Mouse (Mus musculus) G1E (cell line): Measurements from ENCODE around the gene Aurkb. TPM values are rescaled to one million over a fixed set of nuclear protein-coding genes. Genes with fewer than 3 reads are reported as not detected.

Source experiments
- ATAC-seq: 2 replicates; pipeline ENCODE4 v1.8.0; 2016; ENCODE audit warnings: mild to moderate bottlenecking; ENCODE audit not compliant: insufficient number of reproducible peaks, poor library complexity, low FRiP score, severe bottlenecking; ENCODE audit errors: extremely low read depth
- DNase-seq: peaks from one replicate; pipeline ENCODE4 v3.0.0; 2012; ENCODE audit warnings: low spot score
- H3K27me3 ChIP-seq: 2 replicates; pipeline ENCODE4 v1.6.1; 2012; ENCODE audit warnings: mild to moderate bottlenecking, low read length, inconsistent platforms; ENCODE audit not compliant: insufficient read depth
- H3K36me3 ChIP-seq: replicated peaks from 2 replicates; pipeline ENCODE3; 2012; ENCODE audit warnings: mild to moderate bottlenecking, inconsistent platforms
- H3K4me1 ChIP-seq: 2 replicates; pipeline ENCODE4 v1.6.1; 2012; ENCODE audit warnings: low read depth, low read length, inconsistent platforms, mixed read lengths; ENCODE audit not compliant: insufficient read depth
- H3K4me3 ChIP-seq: 2 replicates; pipeline ENCODE4 v1.5.1; 2012; ENCODE audit warnings: low read depth, mild to moderate bottlenecking, inconsistent platforms, low read length, moderate library complexity, mixed read lengths
- H3K9me3 ChIP-seq: replicated peaks from 2 replicates; pipeline ENCODE4 v1.6.1; 2012; ENCODE audit warnings: inconsistent platforms
- CTCF ChIP-seq: IDR thresholded peaks from 2 replicates; pipeline ENCODE4 v1.5.1; 2012; ENCODE audit warnings: low read depth, low read length, inconsistent platforms, mixed read lengths
- GATA1 ChIP-seq: IDR thresholded peaks from 2 replicates; pipeline ENCODE4 v1.6.1; 2012; ENCODE audit warnings: borderline replicate concordance, low read length, inconsistent platforms, mixed read lengths
- GATA2 ChIP-seq: IDR thresholded peaks from 2 replicates; pipeline ENCODE4 v1.6.1; 2012; ENCODE audit warnings: low read depth, low read length, inconsistent platforms, borderline replicate concordance
- POLR2AphosphoS5 ChIP-seq: IDR thresholded peaks from 2 replicates; pipeline ENCODE4 v1.6.1; 2012; ENCODE audit warnings: low read depth, low read length, inconsistent platforms; ENCODE audit not compliant: insufficient replicate concordance
- TAL1 ChIP-seq: conservative IDR thresholded peaks from 2 replicates; pipeline ENCODE4 v1.6.1; 2012; ENCODE audit warnings: low read depth, low read length, inconsistent platforms, mixed read lengths
- polyA plus RNA-seq: library from polyadenylated mRNA; stranded (reverse); fragments of >175 nt; gene quantifications from 2 replicates; pipeline ENCODE4 v1.2.3, GENCODE M21; 2012
- total RNA-seq, 2 experiments: library from RNA; stranded (forward) in 1 of 2; stranded (reverse) in 1 of 2; fragments of 200-1000 nt in 1 of 2; fragments of >200 nt in 1 of 2; fragmentation: Nextera tagmentation in 1 of 2; gene quantifications; 2 replicates each; pipeline ENCODE4 v1.2.3; 2014 to 2017

The Aurkb gene
- total and polyA plus RNA-seq, 3 experiments: 117 to 296 (median 241) TPM

GRCm38 (mm10) chr11:69065394-69065925, 20.0 kb downstream of the Aurkb start:
- Histone ChIP-seq H3K4me1 (peaks cover 52% of the 10 kb centered on the region), H3K27me3 (no peaks in the 10 kb centered on the region), H3K9me3 (no peaks in the 10 kb centered on the region), H3K4me3 (no peak overlapping the region), H3K36me3 (peaks cover 4% of the 10 kb centered on the region)
- no peak for TF ChIP-seq TAL1
- TF ChIP-seq GATA1: no peak
- TF ChIP-seq POLR2AphosphoS5: no peak
- TF ChIP-seq CTCF: no peak
- no peak for TF ChIP-seq GATA2
- ATAC-seq: no peak
- no peak for DNase-seq

- Histone ChIP-seq H3K4me3 (peak overlapping the region; percentile 33; the same call in 1 of the 2 replicates), H3K9me3 (no peaks in the 10 kb centered on the region), H3K4me1 (peaks cover 51% of the 10 kb centered on the region), H3K36me3 (no peaks in the 10 kb centered on the region), H3K27me3 (no peaks in the 10 kb centered on the region)
- no peak for DNase-seq
- TF ChIP-seq CTCF (no peak), GATA2 (no peak)
- no peak for ATAC-seq
These were observed 20.9 kb downstream of the Aurkb start for GRCm38 (mm10) chr11:69066163-69066861.

- Histone ChIP-seq H3K4me3 (no peak overlapping the region), H3K4me1 (peaks cover 51% of the 10 kb centered on the region)
These were observed 21.5 kb downstream of the Aurkb start for GRCm38 (mm10) chr11:69066956-69067355.

DNA sequence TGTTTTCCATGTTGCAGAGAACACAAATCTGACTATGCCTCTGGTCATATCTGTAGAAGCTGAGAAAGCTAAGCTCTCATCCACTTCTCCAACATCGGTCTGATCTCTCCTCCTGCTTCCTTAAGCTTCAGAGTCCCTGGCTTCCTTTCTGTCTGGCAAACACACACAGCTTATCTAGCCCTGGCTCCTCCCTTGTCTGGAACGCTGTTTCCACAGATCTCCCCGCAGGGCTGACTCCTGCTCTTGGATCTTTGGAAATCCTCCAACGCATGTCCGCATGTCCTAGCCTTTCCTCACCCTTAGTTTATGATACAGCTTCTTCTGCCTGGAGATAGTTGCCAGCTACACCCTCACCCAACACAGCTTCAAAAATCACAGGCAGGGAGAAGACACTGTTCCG, 22.2 kb downstream of the Aurkb start:
- no peak for TF ChIP-seq GATA2
- no peak for TF ChIP-seq POLR2AphosphoS5
- TF ChIP-seq CTCF: no peak
- TF ChIP-seq TAL1: no peak
- TF ChIP-seq GATA1: no peak
- ATAC-seq: no peak
- Histone ChIP-seq H3K36me3 (no peaks in the 10 kb centered on the region), H3K4me3 (no peak overlapping the region), H3K27me3 (no peaks in the 10 kb centered on the region), H3K9me3 (no peaks in the 10 kb centered on the region), H3K4me1 (peaks cover 57% of the 10 kb centered on the region)
- no peak for DNase-seq

More at GRCm38 (mm10) chr11:69066956-69067355, 21.5 kb downstream of the Aurkb start:
- peak; percentile 33 for DNase-seq
- Histone ChIP-seq H3K36me3 (no peaks in the 10 kb centered on the region), H3K27me3 (no peaks in the 10 kb centered on the region), H3K9me3 (no peaks in the 10 kb centered on the region)
- TF ChIP-seq TAL1 (no peak), CTCF (peak; percentile 82)
- ATAC-seq: no peak

- Histone ChIP-seq H3K27me3 (no peaks in the 10 kb centered on the region), H3K4me3 (peak overlapping the region; percentile 80), H3K36me3 (no peaks in the 10 kb centered on the region), H3K9me3 (no peaks in the 10 kb centered on the region), H3K4me1 (peaks cover 56% of the 10 kb centered on the region)
- TF ChIP-seq TAL1: no peak
- ATAC-seq: no peak
- DNase-seq: no peak
These were observed 24.6 kb downstream of the Aurkb start for GRCm38 (mm10) chr11:69070093-69070492.

DNA sequence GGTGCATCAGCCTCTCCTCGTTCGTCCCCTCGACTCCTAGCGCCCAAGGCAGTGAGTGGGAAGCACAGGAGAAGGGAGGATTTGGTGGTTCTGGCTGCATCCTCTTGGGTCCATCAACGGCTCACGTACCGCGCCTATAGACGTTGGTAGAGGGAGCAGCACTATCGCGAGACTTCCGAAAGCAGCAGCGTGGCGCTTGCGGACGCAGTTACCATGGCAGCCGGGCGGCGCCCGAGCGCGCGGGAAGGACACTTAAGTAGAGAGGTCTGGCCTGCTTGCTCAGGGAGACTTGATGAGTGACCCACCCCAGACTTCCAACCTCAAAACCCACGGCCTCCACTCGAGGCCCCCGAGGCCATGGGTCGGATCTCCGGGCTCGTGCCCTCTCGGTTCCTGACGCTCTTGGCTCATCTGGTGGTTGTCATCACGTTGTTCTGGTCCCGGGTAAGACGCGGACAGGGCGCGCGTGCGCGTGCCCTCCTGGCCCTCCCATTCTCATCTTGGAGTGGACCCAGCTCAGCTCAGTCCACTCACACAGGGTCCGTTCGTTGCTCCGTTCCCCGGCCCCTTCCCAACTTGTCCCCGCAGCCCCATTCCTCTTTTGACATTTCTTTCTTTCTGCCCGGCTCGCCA, 25.3 kb downstream of the Aurkb start, which contains the start of gene Tmem107:
TSS of gene Tmem107 (plus strand) at position 217 of the 633 bp plus-strand sequence.
- DNase-seq (peak; percentile 67), ATAC-seq (no peak; the same call in 1 of the 2 replicates)
- Histone ChIP-seq H3K36me3 (no peaks in the 10 kb centered on the region), H3K4me3 (peak within 1 kb of the TSS; percentile 80), H3K27me3 (no peaks in the 10 kb centered on the region), H3K9me3 (no peaks in the 10 kb centered on the region), H3K4me1 (peaks cover 56% of the 10 kb centered on the region)
- TF ChIP-seq TAL1: no peak
- no peak for TF ChIP-seq GATA2

- no peak for TF ChIP-seq TAL1
- no peak for TF ChIP-seq GATA1
- no peak for TF ChIP-seq GATA2
- TF ChIP-seq CTCF: no peak
- no peak for TF ChIP-seq POLR2AphosphoS5
- ATAC-seq (no peak), DNase-seq (no peak)
- H3K4me3 ChIP-seq: peak overlapping the region; percentile 80
- H3K4me1 ChIP-seq: peaks cover 56% of the 10 kb centered on the region
- H3K9me3 ChIP-seq: no peaks in the 10 kb centered on the region
- H3K36me3 ChIP-seq: no peaks in the 10 kb centered on the region
- no peaks in the 10 kb centered on the region for H3K27me3 ChIP-seq
These were observed 25.8 kb downstream of the Aurkb start for GRCm38 (mm10) chr11:69071262-69071661.
